Mouse (Mus musculus) spleen, postnatal 0 days (tissue): ENCODE data around the gene Hacd3. TPM values are rescaled to one million over a fixed set of nuclear protein-coding genes. Genes with fewer than 3 reads are reported as not detected.

ENCODE experiments used
- polyA plus RNA-seq: library from polyadenylated mRNA; unstranded; fragments of >200 nt; fragmentation: Nextera tagmentation; extraction: Ambion mirVana; gene quantifications from 2 replicates; pipeline ENCODE4 v1.2.1, GENCODE M21; 2015

The Hacd3 gene
- 37.6 and 40.5 TPM in 2 replicates for polyA plus RNA-seq

GRCm38 (mm10) chr9:65020991-65021886 is at the start of gene Hacd3:
TSS of gene Hacd3 (minus strand) at chr9:65021693.

GRCm38 (mm10) chr9:65032269-65033108 is 11.0 kb upstream of the Hacd3 start, which contains the start of gene Dpp8:
TSS of gene Dpp8 (plus strand) at chr9:65032414.

GRCm38 (mm10) chr9:64960117-64960977 is 61.1 kb downstream of the Hacd3 start, which contains the start of gene Ints14:
TSS of gene Ints14 (plus strand) at chr9:64960905.

GRCm38 (mm10) chr9:64951161-64951657 is 70.3 kb downstream of the Hacd3 start, which contains the start of gene Slc24a1:
TSS of gene Slc24a1 (minus strand) at chr9:64951607.

Other genes with a start within 250 kb of the Hacd3 start
- gene Dennd4a, start 210.4 kb downstream of the Hacd3 start, polyA plus RNA-seq = 30.9 and 34.2 TPM in 2 replicates
- 0.14 and 0.16 TPM in 2 replicates for gene Slc24a1, start 70.1 kb downstream of the Hacd3 start, polyA plus RNA-seq
- gene Ints14, start 60.8 kb downstream of the Hacd3 start, polyA plus RNA-seq = 23.7 and 24.2 TPM in 2 replicates
- 20.2 and 22.4 TPM in 2 replicates for gene Dpp8, start 10.7 kb upstream of the Hacd3 start, polyA plus RNA-seq
- gene Igdcc4, start 79.8 kb upstream of the Hacd3 start, polyA plus RNA-seq = 2.0 and 3.5 TPM in 2 replicates
- 0.18 TPM in 1 of 2 replicates, not detected in the other for gene Igdcc3, start 119.5 kb upstream of the Hacd3 start, polyA plus RNA-seq
- 8.9 and 10.6 TPM in 2 replicates for gene Parp16, start 173.7 kb upstream of the Hacd3 start, polyA plus RNA-seq
- gene Cilp, start 243.5 kb upstream of the Hacd3 start, polyA plus RNA-seq = 0.32 and 0.90 TPM in 2 replicates